Mouse (Mus musculus) forebrain, embryonic 14.5 days (tissue): ENCODE results near the gene Lig3. TPM values are rescaled to one million over a fixed set of nuclear protein-coding genes. Genes with fewer than 3 reads are reported as not detected.

Experiments
- ATAC-seq: fragments of 200-750 bp; cut with Nextera tagmentation; 2 replicates; pipeline ENCODE4 v1.8.0; 2017; ENCODE audit warnings: mild to moderate bottlenecking, moderate library complexity
- DNase-seq: peaks from one replicate; pipeline ENCODE4 v3.0.0-alpha.2; 2015; ENCODE audit warnings: low spot score
- H3K27ac ChIP-seq: fragments of 300-500 bp; sonication (generic); 2 replicates; pipeline ENCODE4 v1.5.1; 2014; ENCODE audit warnings: low read depth, mild to moderate bottlenecking, control low read depth, low read length, moderate library complexity
- H3K27me3 ChIP-seq: fragments of 300-500 bp; sonication (generic); replicated peaks from 2 replicates; pipeline ENCODE4 v1.6.1; 2014; ENCODE audit warnings: low read length, control low read depth, mixed read lengths; ENCODE audit not compliant: control insufficient read depth, insufficient read depth
- H3K36me3 ChIP-seq: fragments of 300-500 bp; sonication (generic); 2 replicates; pipeline ENCODE4 v1.6.1; 2014; ENCODE audit warnings: low read length, control low read depth; ENCODE audit not compliant: control insufficient read depth, insufficient read depth
- H3K4me1 ChIP-seq: fragments of 300-500 bp; sonication (generic); 2 replicates; pipeline ENCODE4 v1.6.1; 2014; ENCODE audit warnings: antibody characterized with exemption, low read length, control low read depth; ENCODE audit not compliant: control insufficient read depth, insufficient read depth
- H3K4me2 ChIP-seq: fragments of 300-500 bp; sonication (generic); 2 replicates; pipeline ENCODE4 v1.6.1; 2014; ENCODE audit warnings: mild to moderate bottlenecking, control low read depth, low read length
- H3K4me3 ChIP-seq: fragments of 300-500 bp; sonication (generic); 2 replicates; pipeline ENCODE4 v1.5.1; 2014; ENCODE audit warnings: low read depth, low read length, control low read depth
- H3K9ac ChIP-seq: fragments of 300-500 bp; sonication (generic); 2 replicates; pipeline ENCODE4 v1.6.1; 2014; ENCODE audit warnings: mild to moderate bottlenecking, low read length, control low read depth, moderate library complexity
- H3K9me3 ChIP-seq: fragments of 300-500 bp; sonication (generic); replicated peaks from 2 replicates; pipeline ENCODE4 v1.6.1; 2016; ENCODE audit warnings: low read length, control low read depth, mixed read lengths; ENCODE audit not compliant: control insufficient read depth
- WGBS: fragments of 180-500 bp; shearing (Covaris S2); extraction: QIAGEN DNeasy Blood & Tissue Kit; methylation state at CpG from one replicate; pipeline ENCODE4 v1.1.7; 2014; 5-methylcytosine and 5-hydroxymethylcytosine counted together
- polyA plus RNA-seq: library from polyadenylated mRNA; unstranded; fragments of >200 nt; fragmentation: Nextera tagmentation; extraction: Ambion mirVana; gene quantifications from 2 replicates; pipeline ENCODE4 v1.2.1, GENCODE M21; 2014

Gene Lig3
- 32.4 and 36.2 TPM in 2 replicates for polyA plus RNA-seq

DNA sequence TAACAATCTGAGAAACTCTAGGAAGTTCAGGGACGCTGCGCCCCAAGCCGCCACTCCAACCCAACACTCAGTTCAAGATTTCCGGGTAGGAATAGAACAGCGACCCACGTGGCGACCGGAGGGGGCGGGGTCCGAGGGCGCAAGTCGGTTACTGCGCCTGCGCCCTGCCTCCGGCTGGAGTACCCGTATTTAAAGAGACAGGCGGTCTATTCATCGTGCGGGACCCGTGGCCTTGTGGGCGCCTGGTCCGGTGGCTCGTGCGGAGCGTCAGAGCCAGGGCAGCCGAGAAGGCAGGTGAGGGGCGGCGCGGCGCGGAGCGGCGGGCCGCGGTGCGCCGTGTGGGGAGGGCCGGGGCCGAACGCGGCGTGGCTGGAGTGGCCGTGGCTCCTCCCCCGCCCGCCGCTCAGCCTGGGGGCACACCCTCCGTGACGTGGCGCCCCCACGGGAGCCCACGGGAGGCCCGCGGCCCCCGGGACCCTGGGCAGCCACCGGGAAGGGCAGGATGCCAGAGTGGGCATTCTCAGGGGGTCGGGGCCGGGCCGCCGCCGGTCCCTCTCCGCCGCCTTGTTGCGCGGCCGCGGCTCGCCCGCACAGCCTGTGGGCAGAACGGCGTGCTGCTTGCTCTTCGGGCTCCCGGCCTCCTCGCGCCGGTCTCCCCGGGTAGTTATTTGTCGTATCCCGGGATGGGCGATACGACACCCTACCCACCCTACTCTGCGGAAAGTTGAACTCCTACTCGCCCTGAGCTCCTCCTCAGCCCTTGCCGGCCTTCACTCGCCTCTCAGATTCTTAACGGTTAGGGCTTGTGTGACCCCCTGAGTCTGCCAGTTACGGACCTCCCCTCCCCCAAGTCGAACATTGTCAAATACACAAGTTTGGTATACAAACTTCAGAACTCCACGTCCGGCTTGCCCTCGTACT, at the start of gene Lig3:
Lig3 (plus strand) TSS at position 126 of the 921 bp plus-strand sequence.
- Histone ChIP-seq H3K27ac (peak within 1 kb of the TSS; percentile 96), H3K4me1 (peaks cover 10% of the 10 kb centered on the region), H3K4me2 (peak within 1 kb of the TSS; percentile 68), H3K9me3 (no peaks in the 10 kb centered on the region), H3K27me3 (no peaks in the 10 kb centered on the region), H3K9ac (peak within 1 kb of the TSS; percentile 93), H3K4me3 (peak within 1 kb of the TSS; percentile 92), H3K36me3 (peaks cover 30% of the 10 kb centered on the region)
- peak; percentile 96 for ATAC-seq
- under 1% methylated on average over 60 of the region's 90 CpGs for WGBS
- DNase-seq, result peak; percentile 98

DNA sequence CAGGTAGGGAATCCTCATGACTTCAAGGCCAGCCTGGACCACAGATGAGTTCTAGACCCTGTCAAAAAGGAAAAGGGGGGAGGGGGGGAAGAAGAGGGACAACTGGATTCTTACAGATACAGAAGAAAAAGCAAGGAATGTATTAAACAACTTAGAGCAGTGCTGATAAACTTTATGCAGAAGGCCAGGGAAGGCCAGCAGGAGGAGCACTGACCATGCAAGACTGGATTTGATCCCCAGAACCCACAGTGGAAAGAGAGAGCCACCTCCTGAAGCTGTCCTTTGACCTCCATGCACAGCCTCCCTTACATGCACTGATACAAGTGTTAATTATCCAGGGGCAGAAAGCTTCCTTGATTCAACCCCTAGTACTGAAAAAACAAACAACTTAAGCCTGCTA, 46.7 kb upstream of the Lig3 start:
- no peak overlapping the region for H3K4me2 ChIP-seq
- ATAC-seq (no peak), DNase-seq (no peak)
- H3K9me3 ChIP-seq, result no peaks in the 10 kb centered on the region
- H3K27me3 ChIP-seq, result no peaks in the 10 kb centered on the region
- H3K27ac ChIP-seq, result no peak overlapping the region
- H3K9ac ChIP-seq, result no peak overlapping the region
- no peaks in the 10 kb centered on the region for H3K36me3 ChIP-seq
- no peak overlapping the region for H3K4me3 ChIP-seq
- H3K4me1 ChIP-seq, result no peaks in the 10 kb centered on the region

DNA sequence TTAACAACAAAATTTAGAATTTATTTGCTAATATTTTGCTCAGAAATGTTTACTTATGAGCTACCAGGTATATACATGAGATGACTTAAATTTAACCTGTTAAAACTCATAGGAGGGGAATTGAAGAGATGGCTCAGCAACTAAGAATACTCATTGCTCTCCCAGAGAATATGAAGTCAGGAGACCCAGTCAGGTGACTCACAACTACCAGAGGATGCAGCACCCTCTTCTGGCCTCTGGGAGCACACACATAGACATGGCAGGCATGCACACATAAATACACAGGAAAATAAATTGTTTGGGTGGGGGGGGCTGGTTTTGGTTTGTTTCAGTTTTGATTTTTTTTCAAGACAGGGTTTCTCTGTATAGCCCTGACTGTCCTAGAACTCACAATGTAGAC, 41.9 kb upstream of the Lig3 start:
- H3K4me3 ChIP-seq, result no peak overlapping the region
- ATAC-seq (no peak), DNase-seq (no peak)
- no peaks in the 10 kb centered on the region for H3K9me3 ChIP-seq
- H3K27ac ChIP-seq, result no peak overlapping the region
- no peaks in the 10 kb centered on the region for H3K27me3 ChIP-seq
- no peaks in the 10 kb centered on the region for H3K4me1 ChIP-seq
- no peak overlapping the region for H3K4me2 ChIP-seq
- no peaks in the 10 kb centered on the region for H3K36me3 ChIP-seq
- no peak overlapping the region for H3K9ac ChIP-seq

DNA sequence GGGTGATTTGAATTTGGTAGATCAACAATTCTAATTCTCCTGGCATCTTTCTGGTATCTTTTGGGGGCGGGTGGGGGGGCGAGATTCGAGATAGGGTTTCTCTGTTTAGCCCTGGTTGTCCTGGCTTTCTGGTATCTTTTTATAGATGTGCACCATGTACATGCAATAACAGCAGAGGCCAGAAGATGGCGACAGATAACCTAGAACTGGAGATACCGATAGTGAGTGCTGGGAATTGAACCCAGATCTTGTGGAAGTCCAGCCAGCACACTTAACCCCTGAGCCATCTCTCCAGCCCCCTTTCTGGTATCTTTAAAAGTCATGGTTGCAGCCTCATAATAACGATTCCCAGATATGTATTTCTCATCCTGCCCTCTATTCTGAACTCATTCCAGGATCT, 34.8 kb upstream of the Lig3 start:
- Histone ChIP-seq H3K36me3 (no peaks in the 10 kb centered on the region), H3K4me1 (no peaks in the 10 kb centered on the region), H3K27ac (no peak overlapping the region), H3K4me2 (no peak overlapping the region), H3K4me3 (no peak overlapping the region), H3K9me3 (no peaks in the 10 kb centered on the region), H3K27me3 (no peaks in the 10 kb centered on the region), H3K9ac (no peak overlapping the region)
- DNase-seq (no peak), ATAC-seq (no peak)
- 33% methylated on average over 6 of the region's 6 CpGs for WGBS

DNA sequence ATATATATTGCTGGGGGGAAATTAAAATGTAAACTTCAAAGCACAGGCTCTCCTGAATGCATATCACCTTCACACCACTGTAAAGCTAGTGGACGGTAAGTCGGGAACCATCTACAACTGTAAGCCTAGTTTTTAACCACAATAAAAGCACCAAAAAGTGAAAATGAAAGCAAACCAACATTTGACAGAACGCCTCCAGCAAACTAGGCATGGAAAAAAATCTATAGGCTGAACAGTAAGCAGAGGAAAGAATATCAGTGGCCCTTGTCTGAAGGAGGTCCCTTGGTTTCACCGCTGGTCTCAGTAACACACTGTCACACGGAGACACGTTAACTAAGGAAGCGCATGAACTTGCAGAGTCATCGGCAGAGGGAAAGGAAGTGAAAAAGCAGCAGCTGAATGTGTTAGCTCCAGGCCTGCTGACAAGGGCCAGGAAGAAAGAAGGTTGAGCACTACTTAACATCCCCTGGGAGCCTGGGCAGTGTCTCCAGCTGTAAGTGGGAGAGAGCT, 34.0 kb upstream of the Lig3 start:
- Histone ChIP-seq H3K4me1 (no peaks in the 10 kb centered on the region), H3K27me3 (no peaks in the 10 kb centered on the region), H3K36me3 (no peaks in the 10 kb centered on the region), H3K4me2 (no peak overlapping the region), H3K4me3 (no peak overlapping the region), H3K9ac (no peak overlapping the region), H3K9me3 (no peaks in the 10 kb centered on the region), H3K27ac (no peak overlapping the region)
- DNase-seq, result no peak
- WGBS, result 91% methylated on average over 8 of the region's 8 CpGs
- ATAC-seq, result no peak

DNA sequence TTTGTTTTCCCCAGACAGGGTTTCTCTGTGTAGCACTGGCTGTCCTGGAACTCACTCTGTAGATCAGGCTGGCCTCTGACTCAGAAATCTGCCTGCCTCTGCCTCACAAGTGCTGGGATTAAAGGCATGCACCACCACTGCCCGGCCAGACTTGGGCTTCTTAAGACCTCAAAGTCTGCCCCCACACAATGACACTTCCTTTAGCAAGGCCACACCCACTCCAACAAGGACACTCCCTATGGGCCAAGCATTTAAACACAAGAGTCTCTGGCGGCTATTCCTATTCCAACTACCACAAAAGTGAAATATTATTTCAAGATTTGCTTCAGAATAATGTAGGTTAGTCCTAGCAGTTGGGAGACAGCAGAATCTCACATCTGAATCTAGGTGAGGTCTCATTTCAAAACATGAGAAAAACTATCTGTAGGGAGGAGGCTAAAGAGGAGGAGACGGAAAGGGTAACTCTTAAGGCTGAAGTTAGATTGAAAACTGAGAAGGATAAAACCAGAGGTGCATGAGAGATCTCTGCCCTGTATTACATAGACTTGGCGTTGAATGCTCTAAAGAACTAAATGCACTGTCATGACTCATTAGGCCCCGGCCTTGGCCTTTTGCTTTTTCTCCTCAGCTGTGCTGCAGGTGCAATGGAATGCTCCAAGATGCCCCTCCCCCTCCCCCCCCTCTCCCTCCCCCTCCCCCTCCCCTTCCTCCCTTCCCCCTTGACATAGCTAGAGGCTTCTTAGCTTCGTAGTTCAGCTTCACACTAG, 28.4 kb upstream of the Lig3 start:
- no peaks in the 10 kb centered on the region for H3K36me3 ChIP-seq
- no peaks in the 10 kb centered on the region for H3K9me3 ChIP-seq
- WGBS, result 76% methylated on average over 6 of the region's 6 CpGs
- H3K27ac ChIP-seq, result no peak overlapping the region
- H3K4me3 ChIP-seq, result no peak overlapping the region
- no peaks in the 10 kb centered on the region for H3K27me3 ChIP-seq
- no peaks in the 10 kb centered on the region for H3K4me1 ChIP-seq
- H3K9ac ChIP-seq, result no peak overlapping the region
- DNase-seq (no peak), ATAC-seq (no peak)
- no peak overlapping the region for H3K4me2 ChIP-seq

DNA sequence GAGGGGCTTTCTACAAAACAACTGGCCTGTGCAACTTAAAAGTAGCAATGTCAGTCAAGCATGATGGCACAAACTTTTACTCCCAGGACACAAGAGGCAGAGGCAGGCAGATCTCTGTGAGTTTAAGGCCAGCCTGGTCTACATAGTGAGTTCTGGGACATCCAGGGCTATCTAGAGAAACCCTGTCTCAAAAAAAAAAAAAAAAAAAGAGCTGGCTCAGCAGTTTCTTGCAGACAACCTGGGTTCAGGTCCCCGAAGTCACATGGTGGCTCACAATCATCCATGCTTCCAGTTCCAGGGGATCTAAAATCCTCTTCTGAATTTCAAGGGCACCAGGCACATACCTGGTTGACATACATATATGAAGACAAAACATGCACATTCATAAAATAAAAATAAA, 25.0 kb upstream of the Lig3 start:
- no peak overlapping the region for H3K4me2 ChIP-seq
- H3K9me3 ChIP-seq, result no peaks in the 10 kb centered on the region
- H3K4me1 ChIP-seq, result no peaks in the 10 kb centered on the region
- 91% methylated on average over 1 of the region's 1 CpGs for WGBS
- no peaks in the 10 kb centered on the region for H3K27me3 ChIP-seq
- H3K4me3 ChIP-seq, result no peak overlapping the region
- no peak for DNase-seq
- H3K27ac ChIP-seq, result no peak overlapping the region
- no peak overlapping the region for H3K9ac ChIP-seq
- ATAC-seq, result no peak
- H3K36me3 ChIP-seq, result no peaks in the 10 kb centered on the region

DNA sequence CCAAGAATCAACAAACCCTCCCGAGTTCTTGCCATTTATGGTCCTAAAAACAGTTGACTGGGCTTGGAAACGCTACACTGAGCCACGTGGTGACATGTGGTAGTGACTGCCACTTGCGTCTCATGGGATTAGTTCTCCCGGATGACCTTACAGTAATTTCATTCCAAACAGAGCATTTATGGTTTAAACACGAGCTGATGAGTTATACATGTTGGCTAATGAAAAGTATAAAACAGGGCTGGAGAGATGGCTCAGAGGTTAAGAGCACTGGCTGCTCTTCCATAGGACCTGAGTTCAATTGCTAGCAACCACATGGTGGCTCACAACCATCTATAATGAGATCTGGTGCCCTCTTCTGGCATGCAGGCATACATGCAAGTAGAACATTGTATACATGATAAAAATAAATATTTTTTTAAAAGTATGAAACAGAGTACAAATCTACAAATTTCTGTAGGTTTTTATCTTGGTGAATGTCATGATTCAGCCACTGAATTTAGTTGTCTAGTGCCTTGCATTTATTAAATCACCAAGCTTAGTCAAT, 18.6 kb upstream of the Lig3 start:
- no peak for ATAC-seq
- Histone ChIP-seq H3K27me3 (no peaks in the 10 kb centered on the region), H3K4me3 (no peak overlapping the region), H3K4me1 (peaks cover 13% of the 10 kb centered on the region), H3K27ac (no peak overlapping the region), H3K36me3 (0 out of 2 replicates have a peak, but pooled peaks cover 3% of the 10 kb centered on the region), H3K9ac (no peak overlapping the region), H3K9me3 (no peaks in the 10 kb centered on the region), H3K4me2 (no peak overlapping the region)
- DNase-seq, result no peak
- WGBS, result 88% methylated on average over 6 of the region's 6 CpGs
